Mouse (Mus musculus) spleen, adult 2 months (tissue): ENCODE measurements around the gene Ptcd2.

Experiments used
- CTCF ChIP-seq: fragments of 200-500 bp; IDR thresholded peaks from 2 replicates; pipeline ENCODE4 v1.5.1; 2011; ENCODE audit warnings: mild to moderate bottlenecking, inconsistent platforms; ENCODE audit not compliant: insufficient read depth, insufficient read length, insufficient replicate concordance; ENCODE audit errors: extremely low read depth
- POLR2A ChIP-seq: fragments of 200-500 bp; IDR thresholded peaks from 2 replicates; pipeline ENCODE4 v1.6.1; 2011; ENCODE audit warnings: low read depth, low read length, inconsistent platforms

- TF ChIP-seq POLR2A (no peak), CTCF (peak; percentile 95)
Observed at GRCm38 (mm10) chr13:99352758-99353489, 8.4 kb upstream of the Ptcd2 start.
